Mouse (Mus musculus): Measurements from ENCODE around the gene Nme7.

The Nme7 gene

DNA sequence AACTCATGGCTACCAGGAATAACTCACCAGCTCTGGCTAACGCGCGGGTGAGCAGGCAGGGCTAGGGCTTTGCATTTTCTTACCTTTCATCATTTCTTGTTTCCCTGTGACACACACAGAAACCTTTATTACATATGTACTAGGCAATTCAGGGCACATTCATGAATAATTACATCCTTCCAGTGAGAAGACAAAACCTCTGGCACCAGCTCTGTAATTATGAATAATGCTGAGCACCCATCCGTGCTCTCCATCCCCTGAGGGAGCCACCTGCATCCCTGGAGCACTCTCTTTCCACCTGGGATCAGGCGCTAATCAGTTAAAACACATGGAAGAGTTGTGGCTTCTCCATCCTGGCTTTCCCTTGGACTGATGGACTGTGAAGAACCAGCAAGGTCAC, at the start of gene Nme7:
Nme7 (plus strand) TSS at position 301 of the 400 bp plus-strand sequence.
- DNase-seq = no peak

DNA sequence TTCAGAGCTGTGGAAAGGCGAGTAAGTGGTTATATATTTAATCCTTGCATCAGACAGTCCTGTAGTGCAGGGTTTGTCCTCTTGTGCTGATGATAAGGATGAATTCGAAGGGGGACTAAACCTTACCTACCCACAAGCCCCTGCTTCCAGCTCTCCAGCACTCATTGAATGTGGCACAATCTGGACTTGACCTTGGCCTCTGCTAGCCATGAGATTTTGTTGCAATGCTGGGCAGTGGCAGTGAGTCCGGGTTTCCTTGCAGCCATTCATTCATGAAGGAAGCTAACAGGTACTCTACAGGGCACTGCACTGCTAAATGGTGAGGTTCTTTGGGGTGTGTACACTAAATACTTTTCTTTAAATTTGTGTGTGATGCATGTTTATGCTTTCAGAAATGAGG, 49.1 kb upstream of the Nme7 start:
- no peak for DNase-seq

DNA sequence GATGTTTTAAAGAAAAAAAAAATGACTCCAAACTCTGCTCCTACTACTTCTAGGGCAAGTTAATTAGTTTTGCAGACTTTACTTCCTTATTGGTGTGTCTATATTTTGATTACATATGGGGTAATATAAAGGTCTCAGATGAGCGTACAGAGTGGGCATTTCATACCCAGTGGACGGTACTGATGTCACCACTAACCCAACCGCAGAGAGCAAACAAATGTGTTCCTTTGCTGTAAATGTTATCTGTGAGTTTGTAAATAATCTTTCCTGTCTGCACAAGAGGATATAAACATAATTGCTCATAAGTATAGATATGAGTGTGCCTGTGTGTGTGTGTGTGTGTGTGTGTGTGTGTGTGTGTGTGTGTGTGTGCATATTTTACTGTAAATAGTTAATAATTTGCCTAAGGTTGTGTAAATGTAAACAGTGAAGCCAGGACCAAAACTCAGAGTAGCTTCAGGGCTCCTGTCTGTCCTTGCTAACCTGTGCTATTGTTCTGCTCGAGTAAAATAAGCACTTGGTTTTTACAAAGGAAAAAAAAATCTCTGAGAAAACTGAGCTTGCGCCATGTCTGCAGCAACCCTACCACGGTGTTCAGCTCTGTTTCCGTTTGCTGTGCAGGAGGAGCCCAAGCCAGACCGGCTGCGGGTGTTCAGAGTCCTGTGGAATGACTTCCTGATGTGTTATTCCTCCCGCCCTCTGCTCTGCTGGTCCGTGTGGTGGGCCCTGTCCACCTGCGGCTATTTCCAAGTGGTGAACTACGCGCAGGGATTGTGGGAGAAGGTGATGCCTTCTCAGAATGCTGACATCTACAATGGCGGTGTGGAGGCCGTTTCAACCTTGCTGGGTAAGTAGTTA, 43.5 kb upstream of the Nme7 start:
- DNase-seq = no peak

DNA sequence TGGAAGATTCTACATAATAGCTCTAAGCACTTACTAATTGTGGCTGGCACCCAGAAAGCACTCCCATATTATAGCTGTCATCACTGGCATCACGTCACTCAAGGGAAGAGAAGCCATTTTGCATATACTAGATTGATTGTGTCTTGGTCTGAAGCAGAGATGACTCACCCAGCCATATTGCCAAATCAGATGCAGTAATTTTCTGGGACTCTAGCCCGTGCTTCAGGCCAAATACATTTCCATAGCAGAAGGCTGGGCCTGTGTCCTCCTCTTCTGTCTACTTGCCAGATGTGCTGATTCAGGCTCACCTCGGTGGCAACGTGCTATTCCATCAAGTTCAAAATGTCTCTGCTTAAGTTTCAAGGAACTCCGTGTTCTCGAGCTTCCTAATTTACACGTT, 42.4 kb upstream of the Nme7 start:
- DNase-seq = no peak

DNA sequence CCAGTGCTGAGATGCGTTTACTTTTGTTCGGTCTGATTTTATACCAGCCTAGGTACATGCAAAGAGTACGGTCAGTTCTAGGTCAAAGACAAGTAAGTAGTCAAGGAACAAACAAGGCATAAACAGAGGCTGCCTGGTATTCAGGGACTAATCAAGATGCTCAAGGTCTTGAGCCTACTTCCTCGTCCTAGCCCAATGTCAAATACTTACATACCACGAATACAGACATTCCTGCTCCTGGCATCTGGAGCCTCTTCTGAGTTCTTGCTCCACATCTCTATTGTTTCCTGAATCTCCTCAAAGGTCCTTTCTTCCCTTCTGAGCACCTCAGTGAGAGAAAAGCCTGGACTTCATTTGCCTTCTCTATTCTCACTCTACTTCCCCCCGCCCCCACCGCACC, 33.0 kb upstream of the Nme7 start:
- DNase-seq = no peak

DNA sequence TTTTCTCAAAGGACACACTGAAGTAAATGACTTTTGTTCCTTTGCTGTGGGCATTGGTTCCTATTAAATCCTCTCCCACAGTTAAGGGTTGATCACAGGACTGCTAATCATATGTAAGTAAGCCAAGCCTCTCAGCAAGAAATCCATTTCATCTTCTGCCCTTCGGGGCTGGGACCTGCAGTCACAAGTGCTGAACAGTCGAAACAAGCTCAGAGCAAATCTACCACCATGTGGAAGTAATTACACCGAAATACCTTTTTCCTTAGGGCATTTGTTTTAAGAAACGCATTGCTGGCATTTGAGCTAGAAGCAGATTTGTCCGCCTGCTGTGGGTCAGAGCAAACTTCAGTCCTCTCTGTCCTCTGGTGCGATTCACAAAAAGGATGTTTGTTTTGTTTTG, 30.3 kb upstream of the Nme7 start:
- no peak for DNase-seq

DNA sequence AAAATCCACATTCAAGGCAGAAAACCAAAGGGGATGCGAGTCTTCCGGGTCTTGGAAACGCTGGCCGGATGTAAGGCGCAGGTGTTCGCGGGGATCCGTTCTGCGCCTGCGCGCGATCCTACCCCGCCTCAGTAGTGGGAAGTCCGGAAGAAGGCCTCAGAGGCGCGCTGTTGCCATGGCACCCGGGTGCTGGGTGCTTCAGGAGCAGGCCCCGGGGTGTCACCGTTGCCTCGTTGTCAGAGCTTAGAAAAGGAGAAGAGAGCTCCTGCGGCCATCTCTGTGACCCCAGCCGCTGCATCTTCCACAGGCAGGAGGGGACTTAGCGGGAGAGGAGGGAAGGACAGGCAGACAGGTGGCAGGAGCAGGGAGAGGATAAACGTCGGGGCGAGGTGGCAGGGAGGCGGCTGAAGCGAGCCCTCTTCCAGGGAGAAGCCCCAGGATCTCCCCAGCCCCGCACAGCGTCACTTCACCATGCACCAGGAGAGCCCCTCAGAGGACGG, 28.4 kb upstream of the Nme7 start, which contains the start of gene Ccdc181:
Ccdc181 (plus strand) TSS at position 131 of the 500 bp plus-strand sequence.
- DNase-seq = peak; percentile 97 to 98

DNA sequence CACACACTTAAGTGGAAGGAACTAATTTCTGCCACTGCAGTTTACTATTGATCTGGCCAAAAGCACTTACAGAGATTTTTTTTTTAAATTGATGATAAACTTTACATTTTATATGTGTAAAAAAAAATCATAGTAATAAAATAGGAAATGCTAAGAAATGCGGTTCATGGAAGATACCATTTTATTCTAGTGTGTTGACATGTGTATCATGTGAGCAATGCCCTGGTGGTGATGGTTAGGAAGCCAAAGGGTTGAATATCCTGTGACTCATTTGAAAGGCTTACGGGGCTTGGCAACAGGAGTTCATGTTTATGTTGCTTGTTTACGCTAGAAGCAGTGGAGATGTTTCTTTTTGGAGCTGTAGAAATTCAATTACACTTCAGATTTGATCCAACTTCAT, 27.4 kb upstream of the Nme7 start:
- DNase-seq = no peak

DNA sequence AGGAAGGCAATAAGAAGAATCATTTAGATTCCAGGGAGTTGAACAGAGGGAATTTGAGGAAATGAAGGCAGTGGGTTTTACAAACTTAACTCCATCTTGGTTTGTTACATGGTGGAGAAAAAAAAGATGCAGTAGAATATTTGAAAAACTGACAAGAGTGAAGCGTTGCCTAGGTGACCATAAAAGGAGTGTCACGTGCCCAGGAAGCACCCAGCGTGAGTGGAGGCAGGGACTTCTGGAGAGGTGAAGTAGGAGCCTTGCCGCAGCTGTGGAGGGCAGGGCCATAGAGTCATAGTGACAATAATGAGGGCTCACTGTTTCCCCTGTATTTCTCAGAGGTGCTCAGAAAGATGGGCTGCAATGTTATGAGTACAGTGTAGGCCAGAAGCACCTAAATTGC, 24.6 kb upstream of the Nme7 start:
- DNase-seq = no peak

DNA sequence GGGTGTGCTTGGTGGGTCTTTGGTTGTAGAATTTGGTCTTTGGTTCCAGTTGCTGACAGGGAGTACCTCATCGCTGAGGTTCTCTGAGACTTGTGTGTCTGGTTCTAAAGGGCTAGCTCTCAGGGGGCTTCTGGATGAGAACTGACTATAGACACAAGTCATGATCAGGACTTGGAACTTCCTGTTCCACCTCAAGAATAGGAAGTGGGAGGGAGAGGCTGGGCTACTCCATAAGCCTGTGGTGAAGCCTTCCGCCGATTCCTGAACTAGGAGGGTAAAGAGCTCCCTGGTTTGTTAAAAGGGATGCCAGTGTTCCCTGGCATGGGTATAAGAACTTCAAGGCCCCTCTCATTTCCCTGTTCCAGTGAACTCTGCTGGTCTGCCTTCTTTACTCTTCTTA, 19.9 kb upstream of the Nme7 start:
- DNase-seq = no peak

DNA sequence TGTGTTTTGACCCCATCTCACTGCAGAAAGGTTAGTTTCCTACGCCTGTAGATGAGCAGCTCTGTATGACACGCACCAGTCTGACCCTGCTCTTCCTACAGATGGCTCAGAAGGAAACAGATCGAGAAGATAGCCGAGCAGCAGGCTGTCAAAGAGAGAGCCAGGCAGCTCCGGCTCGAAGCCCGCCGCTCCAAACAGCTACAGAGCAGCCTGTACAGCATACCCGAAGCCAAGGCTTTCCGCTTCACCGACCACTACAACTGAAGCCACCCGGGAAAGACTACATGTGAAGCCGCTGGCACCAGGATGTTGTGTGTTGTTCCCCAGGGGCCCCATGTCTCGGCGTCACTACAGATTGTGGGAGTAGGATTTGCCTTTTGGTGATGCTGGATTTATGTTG, 16.5 kb upstream of the Nme7 start:
- DNase-seq = peak in 1 of 2 experiments; percentile 31

DNA sequence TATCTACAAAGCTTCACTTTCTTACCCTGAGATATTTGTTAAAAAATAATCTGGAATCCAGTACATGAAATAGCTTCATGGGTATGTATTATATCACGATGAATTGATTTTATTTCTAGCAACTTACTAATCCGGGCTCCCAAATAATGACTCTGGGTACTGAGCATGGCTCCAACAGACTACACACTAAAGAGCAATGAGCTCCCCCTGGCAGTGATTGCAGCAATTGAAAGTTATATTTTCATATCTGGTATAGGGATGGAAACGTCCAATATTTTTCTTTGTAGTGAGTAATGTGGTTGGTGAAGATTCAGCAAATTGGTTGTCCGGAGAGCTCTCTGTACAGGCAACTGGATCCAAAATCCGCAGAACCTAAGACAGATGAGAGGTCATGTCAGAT, 11.9 kb upstream of the Nme7 start:
- no peak for DNase-seq

DNA sequence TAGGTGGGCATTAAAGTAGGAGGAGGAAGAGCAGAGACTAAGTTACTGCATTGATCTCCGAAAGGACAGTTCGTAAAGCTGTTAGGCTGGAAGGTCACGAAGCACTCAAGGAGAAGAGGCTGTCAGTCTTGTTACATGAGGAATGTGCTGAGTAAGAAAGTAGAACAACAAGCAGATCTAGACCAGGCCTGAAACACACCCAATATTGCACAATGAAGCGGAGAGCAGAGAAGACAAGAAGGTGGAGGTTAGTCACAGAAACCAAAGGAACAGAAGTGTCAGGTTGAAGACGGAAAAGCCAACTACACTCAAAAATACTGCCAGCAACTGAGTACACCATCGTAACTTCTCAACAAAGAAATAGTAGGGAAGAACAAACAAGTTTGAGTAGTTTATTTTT, 9.8 kb upstream of the Nme7 start:
- DNase-seq = peak in 1 of 2 experiments; percentile 11

DNA sequence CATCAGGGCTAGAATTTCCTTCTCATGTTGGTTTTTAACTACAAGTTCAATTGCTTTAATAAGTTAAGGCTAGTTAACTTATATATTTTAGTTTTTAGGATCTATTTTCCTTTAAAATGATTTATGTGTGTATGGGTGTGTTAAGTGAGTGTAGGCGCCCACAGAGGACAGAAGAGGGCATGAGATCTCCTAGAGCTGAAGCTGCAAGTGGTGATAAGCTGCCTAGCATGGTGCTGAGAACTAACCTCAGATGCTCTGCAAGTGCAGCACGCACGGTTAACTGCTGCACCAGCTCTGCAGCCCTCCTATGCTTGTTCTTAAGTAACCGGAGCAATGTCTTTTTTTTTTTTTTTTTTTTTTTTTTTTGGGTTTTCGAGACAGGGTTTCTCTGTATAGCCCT, 7.4 kb upstream of the Nme7 start:
- no peak for DNase-seq

DNA sequence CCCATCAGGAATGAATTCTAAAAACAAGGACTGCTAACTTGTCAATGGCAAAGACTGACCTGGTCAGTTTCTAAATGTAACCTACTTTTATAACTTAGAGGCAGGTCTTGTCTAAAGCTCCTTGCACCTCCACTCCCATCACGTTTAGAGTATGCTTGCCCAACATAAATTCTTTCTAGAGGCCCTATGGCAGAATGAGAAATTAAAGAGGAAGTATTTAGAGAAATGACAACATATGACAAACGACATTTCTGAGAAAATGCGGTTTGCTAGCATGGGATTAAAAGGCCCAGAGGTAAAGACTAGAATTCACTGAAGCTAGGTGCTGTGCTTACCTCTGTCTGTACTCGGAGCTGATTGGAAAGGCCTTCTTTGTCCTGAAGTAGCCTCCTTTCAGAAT, 2.0 kb upstream of the Nme7 start:
- DNase-seq = no peak

DNA sequence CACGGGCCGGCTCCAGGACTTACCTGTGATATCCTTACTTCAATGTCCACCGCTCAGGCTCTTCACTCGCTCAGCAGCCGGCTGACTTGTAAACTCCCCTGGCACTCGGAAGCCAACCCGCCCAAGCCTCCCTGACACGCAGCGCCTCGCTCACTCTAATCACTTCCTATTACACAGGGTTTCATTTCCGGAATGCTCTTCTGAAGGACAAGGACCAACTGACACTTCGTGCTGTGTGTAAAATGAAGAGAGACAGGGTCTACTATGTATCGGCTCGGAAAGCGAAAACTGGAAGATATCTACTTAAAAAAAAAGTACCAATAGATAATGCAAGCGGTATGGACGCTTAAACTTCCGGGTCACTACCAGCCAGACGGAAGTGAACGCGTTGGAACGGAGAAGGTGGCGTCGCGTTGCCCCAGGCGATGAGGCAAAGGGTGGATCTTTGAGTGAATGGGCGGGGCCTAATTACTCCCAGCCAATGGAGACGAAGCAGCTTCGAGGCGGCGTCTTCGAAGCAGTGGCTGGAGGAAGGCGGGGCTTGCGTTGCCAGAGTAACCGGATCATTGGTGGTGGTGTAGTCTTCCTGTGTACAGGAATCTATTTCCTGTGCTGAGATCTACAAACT, 3.3 kb downstream of the Nme7 start, which contains the start of gene Blzf1:
Blzf1 (minus strand) TSS at position 366 of the 628 bp plus-strand sequence.
- DNase-seq = peak; percentile 99

DNA sequence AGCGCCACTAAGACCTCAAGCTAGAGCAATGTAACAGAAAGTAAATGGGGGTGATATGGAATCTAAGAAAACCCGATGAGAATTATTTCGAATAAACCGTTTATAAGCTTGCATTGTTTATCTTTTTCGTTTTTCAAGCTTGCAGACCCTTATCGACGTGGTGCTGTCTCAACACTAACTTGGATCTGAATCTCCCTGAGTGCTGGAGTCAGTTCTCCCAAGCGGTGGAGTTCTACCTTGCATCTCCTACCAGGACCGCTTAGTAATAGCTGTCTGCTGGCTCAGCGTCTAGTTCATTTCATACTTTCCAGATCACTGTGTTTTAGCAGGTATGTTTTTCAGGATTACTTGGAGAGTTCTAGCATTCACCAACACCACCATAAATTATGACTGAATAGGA, 4.0 kb downstream of the Nme7 start:
- no peak for DNase-seq

DNA sequence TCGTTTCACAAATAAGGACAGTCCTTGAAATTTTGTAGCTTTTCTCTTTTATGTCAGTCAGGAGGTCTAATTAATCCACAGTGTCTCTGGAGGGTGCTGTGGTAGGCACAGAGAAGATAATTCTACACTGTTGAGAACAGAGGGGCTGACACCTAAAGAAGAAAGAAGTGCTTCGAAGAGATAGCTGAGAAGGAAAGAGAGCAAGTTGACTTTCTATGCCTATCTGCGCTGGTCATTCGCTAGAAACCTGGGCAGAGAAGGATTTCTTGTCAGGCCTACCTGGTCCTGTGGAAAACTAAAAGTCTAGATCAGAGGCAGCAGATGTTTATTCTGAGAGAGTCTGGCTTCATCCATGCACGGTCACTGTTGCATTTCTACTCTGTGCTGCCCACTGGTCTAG, 10.2 kb downstream of the Nme7 start:
- DNase-seq = no peak

DNA sequence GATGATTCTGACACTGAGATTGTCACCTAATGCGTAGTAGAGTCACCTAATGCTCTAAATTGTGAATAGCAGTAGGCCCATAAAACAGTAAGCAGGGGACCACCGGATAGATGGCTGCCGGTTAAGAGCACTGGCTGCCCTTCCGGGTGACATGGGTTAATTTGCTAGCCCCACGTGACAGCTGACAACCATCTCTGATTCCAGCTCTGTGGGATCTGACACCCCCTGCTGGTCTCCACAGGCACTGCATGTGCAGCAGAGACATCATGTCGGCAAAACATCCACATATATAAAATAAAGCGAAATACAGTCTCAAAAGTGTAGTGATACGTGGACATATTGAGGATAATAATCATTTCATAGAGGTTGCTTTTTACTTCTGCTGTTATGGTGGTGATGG, 11.3 kb downstream of the Nme7 start:
- peak in 1 of 2 experiments; percentile 61 for DNase-seq

DNA sequence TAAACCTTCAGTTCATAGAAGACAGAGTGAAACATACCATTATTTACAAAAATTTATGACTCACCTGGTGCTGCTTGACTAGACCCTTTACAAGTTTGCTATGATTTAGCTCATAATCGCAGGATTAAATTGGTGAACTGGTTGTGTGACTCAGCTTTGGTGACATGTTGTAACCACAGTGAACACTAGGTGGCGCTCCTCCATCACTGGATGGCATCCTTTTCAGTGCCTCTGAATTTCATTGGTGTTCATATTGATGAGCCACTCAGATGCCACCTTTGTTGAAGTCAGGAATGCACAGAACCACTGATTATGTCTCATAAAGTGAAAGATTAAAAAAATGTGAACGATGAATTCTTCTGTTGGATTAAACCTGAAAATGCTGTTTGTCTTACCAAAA, 12.8 kb downstream of the Nme7 start:
- peak; percentile 59 to 89 for DNase-seq

DNA sequence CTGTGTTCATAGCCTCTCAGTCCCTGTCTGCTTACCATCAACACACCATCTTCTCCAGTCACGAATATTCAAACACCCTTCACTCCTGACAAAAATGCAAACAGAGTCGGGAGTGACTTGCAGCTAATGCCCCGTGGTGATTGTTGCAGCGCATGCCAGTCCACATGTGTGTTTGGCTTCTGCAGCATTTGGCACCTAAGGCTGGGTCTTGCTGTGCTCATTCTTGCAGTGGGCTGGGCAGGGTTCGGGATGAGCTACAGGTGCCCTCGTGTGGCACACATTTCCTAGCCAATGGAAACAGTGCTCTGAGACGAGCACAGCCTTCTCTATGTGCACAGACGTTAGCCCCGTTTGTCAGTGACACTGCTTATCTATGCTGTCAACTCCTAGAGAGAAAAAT, 13.3 kb downstream of the Nme7 start:
- DNase-seq = no peak

DNA sequence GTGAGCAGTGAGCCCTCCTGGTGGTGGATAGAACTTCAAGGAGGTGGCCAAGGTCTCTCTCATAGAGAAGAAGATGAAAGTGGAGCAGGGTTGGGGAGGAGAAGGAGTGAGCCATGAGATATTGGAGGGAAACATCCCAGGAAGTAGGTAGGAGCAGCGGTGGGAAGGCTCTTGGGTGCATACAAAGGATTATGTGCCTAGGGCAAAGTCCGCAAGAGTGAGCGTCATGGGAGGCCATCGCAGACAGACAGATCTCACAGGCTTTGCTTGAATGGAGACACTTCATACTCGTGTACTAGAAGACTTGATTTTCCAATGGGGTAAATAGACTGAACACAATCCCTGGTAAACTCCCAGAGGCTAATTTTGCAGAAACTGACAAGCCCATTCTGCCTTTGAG, 14.6 kb downstream of the Nme7 start:
- DNase-seq = peak in 1 of 2 experiments; percentile 56

DNA sequence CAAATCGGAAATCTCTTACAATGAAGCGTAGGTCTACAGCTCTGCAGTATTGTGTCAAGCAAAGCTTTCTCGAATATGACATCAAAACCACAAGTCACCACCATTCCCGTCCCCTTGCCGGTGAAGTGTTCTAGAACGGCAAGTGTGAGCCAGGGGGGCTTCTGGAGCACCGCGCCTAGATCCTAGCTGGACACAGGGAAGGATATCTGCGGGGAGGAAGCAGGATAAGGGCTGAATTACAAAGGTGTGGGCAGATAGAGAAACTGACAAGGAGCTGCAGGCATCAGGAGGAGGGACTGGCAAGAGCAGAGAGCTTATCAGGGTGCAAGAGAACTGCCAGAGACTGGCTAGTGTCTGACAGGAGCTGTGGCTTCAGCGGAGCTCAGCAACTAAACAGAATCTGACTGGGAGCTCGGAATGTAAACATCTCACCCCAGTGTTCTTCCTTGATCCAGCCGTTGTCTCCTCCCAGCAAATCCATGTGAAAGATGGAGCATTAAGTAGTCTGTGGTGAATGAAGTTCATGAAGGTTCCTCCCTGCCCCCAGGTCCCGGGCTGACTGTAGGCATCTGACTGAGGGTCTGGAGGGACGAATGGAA, 15.7 kb downstream of the Nme7 start:
- no peak for DNase-seq

DNA sequence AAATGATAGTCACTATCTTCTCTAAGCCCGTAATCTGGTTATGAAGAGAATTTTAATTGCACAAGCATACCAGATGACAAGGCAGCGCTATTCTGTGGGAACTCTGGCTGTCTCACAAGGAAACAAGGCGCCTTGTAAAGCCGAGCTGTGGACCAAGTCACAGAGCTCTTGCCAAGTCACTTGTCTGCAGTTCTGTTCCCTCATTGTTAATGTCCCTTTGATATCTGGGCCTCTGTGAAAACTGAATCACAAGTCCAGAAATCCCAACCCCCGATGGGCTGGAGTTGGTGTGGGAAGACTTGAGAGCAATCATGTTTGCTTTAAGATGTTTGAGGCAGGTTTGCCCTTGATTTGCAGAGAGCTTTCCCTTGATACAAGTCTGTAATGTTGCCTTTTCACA, 16.8 kb downstream of the Nme7 start:
- peak in 1 of 2 experiments; percentile 20 for DNase-seq

Measured in kidney, postnatal 36 days (tissue).